Mouse (Mus musculus) gastrocnemius, adult 18-20 months (tissue): ENCODE results near the gene Btg3. TPM values are rescaled to one million over a fixed set of nuclear protein-coding genes. Genes with fewer than 3 reads are reported as not detected.
"Not testable (repeated sequence)": the region's sequence is repeated elsewhere in the genome, so short reads cannot be mapped to it uniquely, and the experiment has no call there.

Experiments
- DNase-seq: peaks from one replicate; pipeline ENCODE4 v3.0.0; 2021; ENCODE audit warnings: low spot score
- long read RNA-seq, 2 experiments: library from polyadenylated mRNA; stranded (forward); transcript quantifications; one replicate each; pipeline ENCODE4 v2.0.0; 2021
- total RNA-seq, 2 experiments: library from RNA; stranded (reverse); gene quantifications; 2 replicates each; pipeline ENCODE4 v1.2.3; 2021

Gene Btg3
- total RNA-seq = 1 to 10 TPM; 2.3 to 2.7 TPM
- long read RNA-seq, experiment 1, partial matches to known transcripts = 0 of 2 reads
- long read RNA-seq, experiment 1, other reads (novel, unspliced or antisense) = 0 of 2 reads
- long read RNA-seq, experiment 2, partial matches to known transcripts = 1 of 5 reads
- long read RNA-seq, experiment 2, other reads (novel, unspliced or antisense) = 0 of 5 reads

DNA sequence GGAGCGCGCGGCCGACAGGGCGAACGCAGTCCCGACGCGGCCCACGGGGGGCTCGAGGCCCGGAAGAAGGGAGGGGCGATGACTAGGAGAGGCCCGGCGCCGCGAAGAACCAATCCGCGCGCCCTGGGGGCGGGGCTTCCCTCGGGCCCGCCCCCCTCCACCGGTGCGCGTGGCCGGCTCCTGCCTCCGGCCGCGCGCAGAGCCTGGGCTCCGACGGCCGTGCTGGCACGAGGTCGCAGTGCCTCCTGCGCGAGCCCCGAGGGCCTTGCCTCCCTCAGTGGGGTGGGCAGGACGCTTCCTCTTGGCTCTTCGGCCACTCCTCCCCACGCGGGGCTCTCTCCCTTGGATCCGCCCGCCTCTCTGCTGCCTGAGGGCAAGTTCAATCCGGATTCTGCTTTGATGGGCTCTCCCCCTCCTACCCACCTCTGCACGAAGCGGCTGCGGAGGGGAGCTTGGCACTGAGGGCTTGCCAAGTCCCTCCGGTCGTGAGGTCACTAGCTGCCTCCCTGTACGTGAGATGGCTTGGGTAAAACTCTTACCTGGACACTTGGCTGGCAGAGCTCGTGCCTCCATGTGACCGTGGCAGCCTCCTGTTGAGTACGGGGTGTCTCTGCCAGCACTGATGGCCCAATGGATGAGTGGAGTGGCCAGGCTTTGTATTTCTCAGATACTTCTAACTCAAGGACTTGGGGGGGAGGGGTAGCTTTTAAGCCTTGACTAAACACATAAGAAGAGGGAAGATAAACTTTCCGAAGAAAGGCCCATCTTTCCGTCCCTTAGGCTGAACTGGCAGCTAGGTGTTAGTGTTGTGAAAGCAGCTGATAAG lies at the start of gene Btg3:
Gene Btg3 (minus strand): TSS at position 448 of the 826 bp plus-strand sequence.
- peak; percentile 76 for DNase-seq

DNA sequence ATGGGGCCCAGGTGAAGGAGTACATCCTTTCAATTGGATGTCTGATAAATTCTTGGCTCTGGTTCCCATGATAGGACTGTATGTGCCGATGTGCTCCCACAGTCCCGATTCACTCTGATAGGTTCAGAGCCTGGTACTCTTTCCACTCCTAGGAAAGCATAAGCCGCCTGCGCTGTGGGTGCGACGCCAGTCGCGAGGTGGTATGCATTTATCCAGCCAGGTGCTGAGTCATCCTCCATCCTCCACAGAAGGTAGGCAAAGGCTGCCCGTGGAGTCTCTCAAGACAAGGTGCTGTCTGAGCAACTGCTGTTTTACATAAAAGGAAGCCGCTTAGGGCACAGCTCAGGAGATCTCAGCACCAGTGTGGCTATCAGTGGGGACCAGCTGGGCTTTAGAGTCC lies 40.7 kb upstream of the Btg3 start:
- DNase-seq = no peak

DNA sequence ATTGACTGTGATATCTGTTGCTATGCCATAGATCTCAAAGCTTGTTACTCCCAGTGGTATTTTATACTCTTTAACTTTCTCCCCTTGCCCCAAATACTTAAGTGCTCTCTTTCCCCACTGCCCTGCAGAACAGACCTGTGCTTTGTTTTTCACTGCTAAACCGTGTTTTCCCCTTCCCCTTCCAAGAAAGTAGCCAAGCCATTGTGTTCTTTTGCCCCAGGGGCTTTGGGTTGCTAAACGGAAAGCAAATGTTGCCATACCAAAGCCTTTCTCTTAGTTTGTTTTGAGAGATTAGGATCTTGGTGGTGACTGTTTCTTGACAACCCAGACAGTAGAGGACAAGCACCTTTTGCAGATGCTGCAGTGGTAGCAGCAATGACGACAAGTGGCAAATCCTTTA lies 39.5 kb upstream of the Btg3 start:
- DNase-seq = no peak

DNA sequence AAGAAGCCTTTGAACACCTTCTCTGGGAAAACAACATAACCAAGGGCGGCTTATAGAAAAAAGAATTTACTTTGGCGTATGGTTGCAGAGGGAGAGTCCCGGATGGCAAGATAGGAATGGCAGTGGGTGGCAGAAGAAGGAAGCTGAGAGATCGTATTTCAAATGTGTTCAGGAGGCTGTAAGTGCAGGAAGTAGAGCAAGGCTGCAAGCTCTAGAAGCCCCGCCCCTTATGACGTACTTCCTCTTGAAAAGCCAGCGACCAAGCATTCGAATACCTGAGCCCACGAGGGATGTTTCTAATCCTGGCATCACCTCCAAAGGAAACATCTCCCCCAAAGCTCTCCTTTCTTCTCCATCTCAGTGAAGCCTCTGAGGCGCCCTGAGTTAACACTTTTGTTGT lies 33.0 kb upstream of the Btg3 start:
- no peak for DNase-seq

DNA sequence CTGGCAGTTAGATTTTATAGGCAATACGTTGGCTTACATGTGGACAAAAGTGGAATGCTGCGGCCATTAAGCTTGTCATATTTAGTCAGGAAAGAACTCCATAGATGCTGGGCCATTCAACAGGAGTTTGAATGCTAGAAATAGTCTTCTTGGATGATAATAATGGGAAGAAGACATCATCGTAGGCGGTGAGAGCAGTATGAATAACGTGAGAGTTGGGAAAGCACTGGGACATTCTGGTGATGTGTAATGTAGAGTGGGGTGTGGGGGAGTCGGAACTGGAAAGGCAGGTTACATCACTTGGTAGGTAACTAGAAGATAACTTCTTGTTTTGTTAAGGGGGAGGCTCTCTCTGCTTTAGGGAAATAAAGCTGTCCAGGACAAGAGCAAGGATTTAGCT lies 30.9 kb upstream of the Btg3 start:
- DNase-seq = no peak

DNA sequence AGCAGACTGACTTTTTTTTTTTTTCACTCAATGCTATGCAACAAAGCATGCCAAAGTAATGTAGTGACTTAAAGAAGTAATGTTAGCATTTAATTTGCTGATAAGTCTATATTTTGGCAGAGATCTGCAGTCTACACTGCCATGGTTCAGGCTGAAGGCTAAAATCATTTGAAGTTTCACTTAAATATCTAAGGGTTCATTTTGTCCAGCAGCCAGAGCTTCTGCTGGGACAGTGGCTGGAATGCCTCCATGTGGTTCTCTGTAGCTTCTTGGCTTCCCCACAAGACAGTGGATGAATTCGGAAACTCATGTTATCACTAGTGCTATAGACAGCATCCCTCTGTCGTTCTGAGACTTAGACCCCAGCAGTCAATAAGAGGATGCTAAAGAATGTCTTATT lies 29.7 kb upstream of the Btg3 start:
- DNase-seq = no peak

DNA sequence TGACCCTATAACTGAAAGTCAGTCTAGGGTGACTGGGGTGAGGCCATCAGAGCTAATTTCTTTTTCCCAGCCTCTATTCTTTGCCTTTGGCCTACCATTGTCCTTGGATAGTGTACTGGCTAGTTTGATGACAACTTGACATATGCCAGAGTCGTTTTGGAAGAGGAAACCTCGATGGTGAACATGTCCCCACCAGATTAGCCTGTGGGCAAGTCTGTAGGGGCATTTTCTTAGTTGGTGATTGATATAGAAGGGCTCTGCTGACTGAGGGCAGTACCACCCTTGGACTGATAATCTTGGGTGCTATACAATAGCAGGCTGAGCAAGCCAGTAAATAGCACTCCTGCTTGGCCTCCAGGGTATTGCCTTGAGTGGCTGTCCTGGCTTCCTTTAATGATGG lies 25.3 kb upstream of the Btg3 start:
- no peak for DNase-seq

DNA sequence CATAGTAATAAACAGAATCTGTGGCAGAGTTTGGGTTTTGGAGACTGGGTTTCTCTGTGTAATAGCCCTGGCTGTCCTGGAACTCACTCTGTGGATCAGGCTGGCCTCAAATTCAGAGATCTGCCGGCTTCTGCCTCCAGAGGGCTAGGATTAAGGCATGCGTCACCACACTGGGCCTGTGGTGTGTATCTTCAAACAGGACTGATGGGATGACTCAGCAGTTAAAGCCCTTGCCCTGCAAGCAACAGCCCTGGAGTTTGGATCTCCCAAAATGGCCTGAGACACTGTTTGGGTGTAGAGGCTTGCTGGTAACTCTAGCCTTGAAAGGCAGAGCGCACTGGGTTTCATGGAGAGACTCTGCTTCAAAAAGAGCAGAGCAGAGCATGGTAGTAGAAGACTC lies 22.4 kb upstream of the Btg3 start:
- no peak for DNase-seq

DNA sequence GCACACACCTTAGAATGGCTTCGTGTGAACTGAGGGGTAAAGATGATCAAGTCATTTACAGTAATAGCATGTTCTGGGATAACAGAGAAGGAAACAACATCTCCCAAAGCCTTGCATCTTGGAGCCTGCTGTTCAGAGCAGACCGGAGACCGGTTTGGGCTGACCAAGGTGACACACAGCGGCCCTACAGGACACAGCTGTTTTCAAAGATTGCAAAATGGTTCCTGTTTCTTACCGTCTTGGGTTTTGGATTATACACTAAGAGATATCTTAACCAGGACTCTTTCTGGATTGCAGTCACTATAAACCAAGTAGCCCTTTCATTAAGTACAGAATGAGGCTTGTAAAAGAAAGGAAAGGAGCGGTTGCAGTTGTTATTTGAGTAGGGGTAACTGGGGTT lies 21.7 kb upstream of the Btg3 start:
- DNase-seq = no peak

DNA sequence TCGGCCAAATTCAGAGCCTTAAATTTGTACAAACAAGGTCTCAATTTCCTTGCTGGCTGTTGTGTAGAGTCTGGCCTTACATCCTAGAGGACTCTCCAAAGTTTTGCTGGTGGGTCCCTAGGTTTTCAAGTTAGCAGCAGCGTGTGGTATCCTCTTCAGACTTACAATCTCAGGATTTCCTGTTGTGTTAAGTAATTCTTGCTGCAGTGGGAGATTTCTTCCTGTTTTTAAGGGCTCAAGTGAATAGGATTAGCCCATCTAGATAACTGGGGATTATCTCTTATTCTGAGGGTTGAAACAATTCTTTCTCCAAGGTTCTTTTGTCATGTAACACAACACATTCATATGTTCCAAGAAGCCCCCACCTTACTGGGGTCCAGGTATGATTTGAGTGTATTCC lies 14.4 kb upstream of the Btg3 start:
- no peak for DNase-seq

DNA sequence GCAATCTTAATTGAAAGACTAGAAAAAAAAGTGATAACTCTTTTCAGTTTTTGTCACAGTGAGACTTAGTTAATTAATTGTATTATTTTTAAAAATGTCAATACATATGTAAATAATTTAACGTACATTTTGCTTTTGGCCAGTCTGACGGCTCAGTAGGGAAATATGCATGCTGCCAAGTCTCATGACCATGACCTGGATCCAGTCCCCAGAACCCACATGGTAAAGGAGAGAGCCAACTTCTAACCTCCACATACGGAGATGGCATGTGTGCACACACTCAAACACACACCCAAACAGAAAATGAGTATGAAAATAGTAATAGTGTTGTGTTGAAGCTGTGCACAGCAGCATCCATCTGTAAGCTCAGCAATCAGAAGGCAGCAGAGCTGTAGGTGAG lies 13.0 kb upstream of the Btg3 start:
- no peak for DNase-seq

DNA sequence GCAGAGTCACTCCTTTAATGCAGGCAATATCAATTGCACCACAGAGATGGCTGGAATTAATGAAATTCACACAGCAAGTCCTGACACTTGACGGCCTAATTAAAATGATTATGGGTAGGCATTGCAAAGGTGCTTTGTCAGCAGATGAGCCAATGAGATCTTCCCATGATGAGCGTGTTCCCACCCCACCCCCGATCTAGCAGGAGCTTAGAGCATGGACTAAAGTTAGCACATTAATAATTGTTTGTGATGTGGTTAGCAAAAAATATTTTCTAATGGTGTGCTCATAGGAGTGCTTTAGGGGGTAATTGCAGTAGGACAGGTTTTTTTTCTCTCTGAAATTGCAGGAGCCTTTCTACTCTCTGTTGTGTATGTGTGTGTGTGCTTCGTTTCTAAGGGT lies 12.1 kb upstream of the Btg3 start:
- DNase-seq = no peak

DNA sequence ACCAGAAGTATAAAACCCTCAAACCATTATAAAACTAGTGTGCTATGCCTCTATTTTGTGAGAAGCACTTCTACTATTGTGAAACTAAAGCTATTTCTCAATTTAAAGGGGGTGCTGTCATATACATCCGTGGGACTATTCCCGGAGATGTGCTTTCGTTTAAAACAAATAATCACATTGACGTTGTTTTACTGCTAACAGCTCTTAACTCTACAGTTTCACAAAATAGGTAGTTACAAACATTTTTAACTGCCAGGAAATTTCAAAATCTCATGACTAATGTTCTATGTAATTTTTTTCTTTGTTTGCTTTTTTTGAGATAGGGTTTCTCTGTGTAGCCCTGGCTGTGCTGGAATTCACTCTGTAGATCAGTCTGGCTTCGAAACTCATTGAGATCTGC lies 1.5 kb upstream of the Btg3 start:
- DNase-seq = no peak

DNA sequence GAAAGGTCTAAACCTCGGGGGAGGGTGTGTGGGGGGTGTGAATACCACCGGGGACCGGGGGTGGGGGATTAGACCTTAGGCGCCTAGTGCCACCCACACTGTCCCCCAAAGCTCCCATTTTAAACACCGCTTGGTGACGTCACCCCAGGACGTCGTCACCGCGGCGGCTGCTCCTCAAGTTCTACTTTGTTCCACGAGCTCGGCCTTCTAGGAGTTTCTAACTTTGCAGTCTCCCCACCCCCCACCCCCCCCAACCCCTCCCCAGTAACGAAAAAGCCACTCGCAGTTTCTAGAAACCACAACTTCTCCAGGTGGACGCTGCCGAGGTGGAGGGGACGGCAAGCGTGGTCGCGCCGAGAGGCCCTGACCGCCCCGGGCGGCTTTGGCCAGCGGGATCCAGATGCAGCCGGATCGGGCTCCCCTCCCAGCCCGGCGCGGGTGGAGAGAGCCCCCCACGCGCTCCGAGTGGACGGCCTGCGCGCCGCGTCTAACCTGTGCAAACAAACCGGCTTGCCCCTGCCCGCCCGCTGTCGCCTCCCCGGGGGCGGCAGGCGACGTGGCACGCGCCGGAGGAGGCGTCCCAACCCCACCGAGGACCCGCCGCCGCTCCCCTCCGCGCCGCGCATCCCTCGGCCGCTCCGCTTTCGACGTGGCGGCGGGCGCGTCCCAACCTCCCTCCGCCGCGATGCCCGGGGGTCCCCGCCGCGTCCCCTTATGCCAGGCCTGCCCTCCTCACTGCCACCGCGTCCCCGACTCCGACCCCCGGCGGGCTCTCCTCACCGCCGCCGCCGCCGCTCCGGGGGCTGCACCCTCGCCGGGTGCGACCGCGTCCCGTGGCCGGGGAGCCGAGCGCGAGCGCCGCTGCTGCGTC lies 936 bp downstream of the Btg3 start:
- peak; percentile 20 for DNase-seq

DNA sequence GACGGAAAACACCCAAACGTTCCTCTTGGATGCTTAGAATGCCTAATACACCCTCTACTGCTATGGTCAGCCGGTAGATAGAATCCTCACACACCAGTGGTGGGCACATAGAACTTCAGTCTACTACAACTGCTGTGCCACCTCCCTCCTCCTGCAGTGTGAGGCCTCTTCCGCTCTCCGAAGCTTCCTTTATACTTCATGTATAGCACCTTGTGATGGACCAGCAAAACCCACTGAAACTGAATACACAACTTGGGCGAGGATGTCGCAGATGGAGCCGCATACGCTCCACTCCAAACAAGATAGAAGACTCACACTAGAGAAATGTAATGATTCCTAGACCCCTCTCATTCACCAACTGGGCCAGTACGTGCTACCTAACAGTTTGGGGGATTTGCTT lies 1.8 kb downstream of the Btg3 start:
- DNase-seq = no peak

DNA sequence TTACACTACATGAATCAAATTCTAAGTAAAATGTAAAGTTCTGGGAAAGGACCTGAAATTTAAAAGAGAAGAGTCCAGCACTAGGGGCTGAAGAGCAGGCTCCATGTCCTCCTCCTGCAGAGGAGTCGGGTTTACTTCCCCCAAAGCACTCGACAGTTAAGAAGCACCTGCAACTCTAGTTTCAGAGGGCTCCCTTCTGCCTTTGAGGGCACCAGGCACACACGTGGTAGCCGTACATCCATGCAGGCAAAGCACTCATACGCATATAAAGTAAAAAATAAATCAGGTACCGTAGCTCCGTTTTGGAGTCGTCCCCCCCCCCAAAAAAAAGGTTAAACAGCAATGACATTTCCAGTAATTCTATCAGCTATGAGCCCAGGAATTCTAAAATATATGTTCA lies 3.2 kb downstream of the Btg3 start:
- DNase-seq = no peak

DNA sequence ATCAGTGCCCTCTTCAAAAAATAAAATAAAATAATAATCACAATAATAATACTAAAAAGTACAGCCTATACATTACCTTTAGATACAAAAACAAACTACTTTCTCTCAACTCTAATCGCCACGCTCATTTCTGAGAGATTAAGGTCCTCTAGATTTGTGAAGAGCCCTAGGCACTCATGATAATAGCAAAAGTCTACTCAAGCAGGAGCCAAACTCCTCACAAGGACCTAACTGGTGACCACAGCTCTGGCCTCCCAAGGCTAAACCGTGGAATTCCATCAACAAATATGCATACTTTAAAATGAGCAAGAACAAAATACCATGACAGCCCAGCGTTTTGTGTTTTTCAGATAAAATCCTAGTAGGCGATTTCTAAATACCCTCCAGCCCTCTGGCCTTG lies 4.2 kb downstream of the Btg3 start:
- no peak for DNase-seq

DNA sequence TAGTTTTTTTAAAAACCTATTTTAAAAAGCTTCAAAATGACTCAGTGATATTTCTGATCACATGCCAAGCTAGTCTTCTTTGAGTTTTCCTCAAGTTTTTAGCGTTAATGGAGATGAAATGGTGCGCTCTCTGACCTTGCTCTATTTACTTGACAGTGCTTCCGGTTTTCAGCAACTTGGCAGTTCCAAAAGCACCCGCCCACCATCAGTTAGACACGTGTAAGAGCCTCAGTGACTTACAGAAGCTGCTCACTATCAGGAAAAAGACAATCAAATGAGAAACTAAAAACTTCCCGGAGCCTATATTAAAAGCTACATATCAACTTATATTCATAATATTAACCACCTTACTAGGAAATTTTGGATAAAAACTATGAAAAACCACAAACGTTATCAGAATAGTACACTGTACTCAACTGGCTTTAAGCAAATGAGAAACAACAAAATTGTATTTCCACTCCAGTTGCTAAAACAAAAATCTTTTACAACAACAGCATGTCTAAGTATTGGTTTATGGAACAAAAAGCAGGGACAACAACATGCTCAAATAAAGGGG lies 5.4 kb downstream of the Btg3 start:
- DNase-seq = no peak

DNA sequence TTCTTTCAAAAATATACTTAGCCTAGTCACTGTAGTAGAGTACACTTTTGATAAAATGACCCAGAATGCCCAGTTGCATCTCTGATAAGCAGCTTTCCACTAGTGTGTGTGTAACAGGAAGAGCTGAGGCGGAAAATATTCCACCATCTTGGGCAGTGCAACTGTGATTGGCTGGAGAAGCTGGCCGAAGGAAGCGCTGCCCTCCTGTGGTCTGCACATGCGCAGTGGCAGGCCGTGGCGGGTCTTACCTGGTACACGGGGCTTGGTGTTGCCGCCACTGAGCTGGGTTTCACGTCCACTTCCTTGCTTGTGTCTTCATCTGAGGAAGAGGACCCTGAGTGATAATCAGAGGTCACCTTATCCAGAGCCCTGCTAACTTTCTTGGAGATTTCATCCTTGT lies 12.4 kb downstream of the Btg3 start:
- not testable (repeated sequence) for DNase-seq

DNA sequence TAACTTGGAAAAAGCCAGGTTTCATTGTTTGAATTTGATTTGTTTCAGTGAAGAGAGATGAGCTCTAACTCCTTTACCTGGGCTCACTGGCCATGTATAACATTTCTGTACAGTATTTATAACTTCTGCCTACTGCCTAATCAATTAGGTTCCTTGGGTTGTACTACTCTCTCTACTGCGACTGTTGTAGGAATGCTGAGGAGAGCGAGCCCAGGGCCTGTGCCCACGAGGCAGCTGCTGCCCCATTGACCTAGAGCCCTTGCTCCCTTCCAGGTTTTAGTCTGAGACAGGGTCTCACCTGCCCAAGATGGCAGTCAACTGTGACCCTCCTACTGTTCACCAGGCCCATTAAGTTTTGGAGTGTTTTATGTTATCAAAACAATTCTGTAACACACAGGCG lies 15.5 kb downstream of the Btg3 start:
- DNase-seq = no peak

DNA sequence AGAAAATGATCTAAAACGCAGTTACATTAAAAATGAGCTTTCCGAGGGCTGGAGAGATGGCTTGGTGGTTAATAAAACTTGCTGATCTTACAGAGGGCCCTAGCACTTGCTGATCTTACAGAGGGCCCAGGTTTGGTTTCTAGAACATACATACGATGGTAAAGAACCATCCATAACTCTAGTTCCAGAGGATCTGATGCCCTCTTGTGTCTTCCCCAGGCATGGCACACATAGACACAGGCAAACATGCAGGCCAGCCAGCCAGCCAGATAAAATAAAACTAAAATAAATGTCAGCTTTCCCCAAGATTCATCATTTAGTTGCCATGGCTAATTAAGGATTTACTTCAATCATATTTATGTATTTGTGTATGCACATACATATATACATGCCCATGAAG lies 19.2 kb downstream of the Btg3 start:
- no peak for DNase-seq

DNA sequence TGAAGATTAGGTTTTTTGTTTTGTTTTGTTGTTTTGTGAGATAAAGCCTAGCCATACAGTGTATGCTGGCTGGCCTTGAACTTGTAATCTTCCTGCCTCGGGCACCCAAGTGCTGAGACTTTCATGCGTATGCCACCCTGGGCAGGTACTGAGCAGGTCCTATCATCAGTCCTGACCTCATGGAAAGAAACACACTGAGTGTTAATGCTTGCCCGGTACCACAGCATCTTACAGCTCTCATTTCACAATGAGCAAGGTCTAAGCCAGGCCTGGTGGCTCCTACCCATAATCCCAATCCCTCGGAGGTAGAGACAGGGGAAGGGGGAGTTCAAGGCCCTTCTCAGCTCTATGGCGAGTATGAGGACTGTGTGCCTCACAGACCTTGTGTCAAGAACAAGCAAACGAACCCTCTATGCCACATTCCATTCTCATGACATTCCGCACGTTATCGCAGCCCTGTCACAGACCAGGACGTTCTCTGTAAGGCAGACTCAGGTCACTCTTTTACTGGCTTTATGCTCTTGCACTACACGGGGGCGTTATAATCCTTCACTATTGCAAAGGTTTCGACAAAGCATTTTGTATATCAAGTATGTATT lies 29.6 kb downstream of the Btg3 start:
- no peak for DNase-seq
